Mouse (Mus musculus): ENCODE measurements at regions not wholly inside any gene's neighbourhood (a gene's known extent, or its start where the extent isn't known, plus 50 kb on each side); places are given as distances from the start of the nearest gene placed in this dataset.

- no peak overlapping the region for H3K4me3 ChIP-seq (replicated peaks)
Observed at GRCm38 (mm10) chr14:54148626-54149025, 105.3 kb downstream of the Dad1 start.

GRCm38 (mm10) chr14:54148121-54148520, 105.8 kb downstream of the Dad1 start:
- ATAC-seq (ENCODE audit: insufficient number of reproducible peaks, insufficient read depth, low FRiP score, low TSS enrichment, low read depth): no peak

More at GRCm38 (mm10) chr14:54148626-54149025, 105.3 kb downstream of the Dad1 start:
- no peak overlapping the region for H3K27ac ChIP-seq
- no peak for ATAC-seq (ENCODE audit: insufficient number of reproducible peaks, insufficient read depth, low FRiP score, low TSS enrichment, low read depth)
- H3K4me1 ChIP-seq (replicated peaks): peaks cover 11% of the 10 kb centered on the region; the same call in 1 of the 2 replicates
- no peaks in the 10 kb centered on the region for H3K36me3 ChIP-seq
- H3K9me3 ChIP-seq: no peaks in the 10 kb centered on the region
- H3K4me2 ChIP-seq: no peak overlapping the region
- 92% methylated on average over 10 of the region's 10 CpGs for WGBS
- no peaks in the 10 kb centered on the region for H3K27me3 ChIP-seq
- no peak overlapping the region for H3K9ac ChIP-seq (replicated peaks)

GRCm38 (mm10) chr14:54147546-54147945, 106.4 kb downstream of the Dad1 start:
- Histone ChIP-seq H3K4me2 (no peak overlapping the region), H3K27me3 (no peaks in the 10 kb centered on the region), H3K9me3 (no peaks in the 10 kb centered on the region), H3K9ac (replicated peaks) (no peak overlapping the region), H3K36me3 (no peaks in the 10 kb centered on the region), H3K4me1 (replicated peaks) (peaks cover 11% of the 10 kb centered on the region; the same call in 1 of the 2 replicates), H3K27ac (no peak overlapping the region), H3K4me3 (replicated peaks) (no peak overlapping the region)
- WGBS: 64% methylated on average over 5 of the region's 7 CpGs
- ATAC-seq (ENCODE audit: insufficient number of reproducible peaks, insufficient read depth, low FRiP score, low TSS enrichment, low read depth): no peak

More at GRCm38 (mm10) chr14:54148121-54148520, 105.8 kb downstream of the Dad1 start:
- H3K9me3 ChIP-seq: no peaks in the 10 kb centered on the region
- no peak overlapping the region for H3K4me3 ChIP-seq (replicated peaks)
- WGBS: 94% methylated on average over 4 of the region's 4 CpGs
- no peak overlapping the region for H3K9ac ChIP-seq (replicated peaks)
- H3K4me1 ChIP-seq (replicated peaks): peaks cover 11% of the 10 kb centered on the region; the same call in 1 of the 2 replicates
- H3K27ac ChIP-seq: no peak overlapping the region
- H3K27me3 ChIP-seq: no peaks in the 10 kb centered on the region
- no peaks in the 10 kb centered on the region for H3K36me3 ChIP-seq
- no peak overlapping the region for H3K4me2 ChIP-seq

- 37% methylated on average over 11 of the region's 11 CpGs for WGBS
- Histone ChIP-seq H3K4me3 (replicated peaks) (no peak overlapping the region), H3K9ac (replicated peaks) (no peak overlapping the region), H3K4me1 (replicated peaks) (peaks cover 11% of the 10 kb centered on the region; the same call in 1 of the 2 replicates), H3K27ac (no peak overlapping the region), H3K36me3 (no peaks in the 10 kb centered on the region), H3K4me2 (no peak overlapping the region), H3K27me3 (no peaks in the 10 kb centered on the region), H3K9me3 (no peaks in the 10 kb centered on the region)
- ATAC-seq (ENCODE audit: insufficient number of reproducible peaks, insufficient read depth, low FRiP score, low TSS enrichment, low read depth): no peak; the same call in 1 of the 2 replicates
Observed at GRCm38 (mm10) chr14:54145743-54146741, 107.9 kb downstream of the Dad1 start.

- Histone ChIP-seq H3K36me3 (no peaks in the 10 kb centered on the region), H3K4me1 (replicated peaks) (peaks cover 11% of the 10 kb centered on the region; the same call in 1 of the 2 replicates), H3K27me3 (no peaks in the 10 kb centered on the region), H3K4me2 (no peak overlapping the region), H3K27ac (no peak overlapping the region), H3K9me3 (no peaks in the 10 kb centered on the region), H3K9ac (replicated peaks) (no peak overlapping the region), H3K4me3 (replicated peaks) (no peak overlapping the region)
- ATAC-seq (ENCODE audit: insufficient number of reproducible peaks, insufficient read depth, low FRiP score, low TSS enrichment, low read depth): no peak
- 61% methylated on average over 1 of the region's 1 CpGs for WGBS
Observed at GRCm38 (mm10) chr14:54143828-54144227, 110.1 kb downstream of the Dad1 start.

- ATAC-seq (ENCODE audit: insufficient number of reproducible peaks, insufficient read depth, low FRiP score, low TSS enrichment, low read depth): no peak
- Histone ChIP-seq H3K27me3 (no peaks in the 10 kb centered on the region), H3K4me2 (no peak overlapping the region), H3K4me3 (replicated peaks) (no peak overlapping the region), H3K27ac (no peak overlapping the region), H3K9ac (replicated peaks) (no peak overlapping the region), H3K9me3 (no peaks in the 10 kb centered on the region), H3K36me3 (no peaks in the 10 kb centered on the region), H3K4me1 (replicated peaks) (no peaks in the 10 kb centered on the region)
- 89% methylated on average over 3 of the region's 3 CpGs for WGBS
Observed at GRCm38 (mm10) chr14:54138288-54138687, 115.6 kb downstream of the Dad1 start.

GRCm38 (mm10) chr14:54136538-54136937, 117.4 kb downstream of the Dad1 start:
- no peaks in the 10 kb centered on the region for H3K36me3 ChIP-seq
- no peaks in the 10 kb centered on the region for H3K4me1 ChIP-seq (replicated peaks)
- no peak overlapping the region for H3K4me3 ChIP-seq (replicated peaks)
- H3K27ac ChIP-seq: no peak overlapping the region
- no peak overlapping the region for H3K4me2 ChIP-seq
- 80% methylated on average over 3 of the region's 3 CpGs for WGBS
- no peaks in the 10 kb centered on the region for H3K27me3 ChIP-seq
- ATAC-seq (ENCODE audit: insufficient number of reproducible peaks, insufficient read depth, low FRiP score, low TSS enrichment, low read depth): no peak
- H3K9me3 ChIP-seq: no peaks in the 10 kb centered on the region
- H3K9ac ChIP-seq (replicated peaks): no peak overlapping the region

GRCm38 (mm10) chr14:54128334-54128733, 125.6 kb downstream of the Dad1 start:
- ATAC-seq (ENCODE audit: insufficient number of reproducible peaks, insufficient read depth, low FRiP score, low TSS enrichment, low read depth): no peak
- Histone ChIP-seq H3K9me3 (no peaks in the 10 kb centered on the region), H3K9ac (replicated peaks) (no peak overlapping the region), H3K27ac (no peak overlapping the region), H3K27me3 (no peaks in the 10 kb centered on the region), H3K4me1 (replicated peaks) (peaks cover 7% of the 10 kb centered on the region; the same call in 1 of the 2 replicates), H3K4me3 (replicated peaks) (no peak overlapping the region), H3K4me2 (no peak overlapping the region), H3K36me3 (no peaks in the 10 kb centered on the region)
- 61% methylated on average over 4 of the region's 4 CpGs for WGBS

- no peak overlapping the region for H3K9ac ChIP-seq (replicated peaks)
- ATAC-seq (ENCODE audit: insufficient number of reproducible peaks, insufficient read depth, low FRiP score, low TSS enrichment, low read depth): no peak
- no peaks in the 10 kb centered on the region for H3K36me3 ChIP-seq
- H3K4me3 ChIP-seq (replicated peaks): no peak overlapping the region
- no peaks in the 10 kb centered on the region for H3K27me3 ChIP-seq
- peaks cover 17% of the 10 kb centered on the region for H3K4me1 ChIP-seq (replicated peaks)
- H3K27ac ChIP-seq: no peak overlapping the region
- no peaks in the 10 kb centered on the region for H3K9me3 ChIP-seq
- no peak overlapping the region for H3K4me2 ChIP-seq
Observed at GRCm38 (mm10) chr14:54125510-54125909, 128.4 kb downstream of the Dad1 start.

- Histone ChIP-seq H3K9me3 (0 out of 2 replicates have a peak, but pooled peaks cover 7% of the 10 kb centered on the region), H3K27ac (no peak overlapping the region), H3K4me1 (replicated peaks) (peaks cover 17% of the 10 kb centered on the region), H3K27me3 (no peaks in the 10 kb centered on the region), H3K9ac (replicated peaks) (no peak overlapping the region), H3K36me3 (no peaks in the 10 kb centered on the region), H3K4me2 (no peak overlapping the region), H3K4me3 (replicated peaks) (no peak overlapping the region)
- ATAC-seq (ENCODE audit: insufficient number of reproducible peaks, insufficient read depth, low FRiP score, low TSS enrichment, low read depth): no peak
- WGBS: 65% methylated on average over 7 of the region's 7 CpGs
Observed at GRCm38 (mm10) chr14:54121973-54122372, 131.9 kb downstream of the Dad1 start.

GRCm38 (mm10) chr14:54121340-54121739, 132.6 kb downstream of the Dad1 start:
- Histone ChIP-seq H3K4me3 (replicated peaks) (no peak overlapping the region), H3K27me3 (no peaks in the 10 kb centered on the region), H3K4me2 (no peak overlapping the region), H3K4me1 (replicated peaks) (peaks cover 17% of the 10 kb centered on the region), H3K27ac (no peak overlapping the region), H3K9me3 (0 out of 2 replicates have a peak, but pooled peaks cover 7% of the 10 kb centered on the region), H3K9ac (replicated peaks) (no peak overlapping the region), H3K36me3 (no peaks in the 10 kb centered on the region)
- 76% methylated on average over 4 of the region's 4 CpGs for WGBS
- ATAC-seq (ENCODE audit: insufficient number of reproducible peaks, insufficient read depth, low FRiP score, low TSS enrichment, low read depth): no peak
